Mouse (Mus musculus) hematopoietic stem cell, adult 5-6 weeks (primary cell): Measurements from ENCODE around the gene Phf7. TPM values are rescaled to one million over a fixed set of nuclear protein-coding genes. Genes with fewer than 3 reads are reported as not detected.
A peak's percentile ranks its signal among the peaks of the same experiment; 100 is the strongest.

Source experiments
- ATAC-seq, 2 experiments: fragments of 125-278 bp in 1 of 2; replicated peaks in 1 of 2; 2 replicates each; pipeline ENCODE4 v1.8.0; 2016 to 2017; ENCODE audit warnings: inconsistent platforms in 2 of 2, mild to moderate bottlenecking in 2 of 2, moderate number of reproducible peaks in 2 of 2, low read depth in 1 of 2, moderate TSS enrichment in 1 of 2; ENCODE audit not compliant: low FRiP score in 2 of 2, poor library complexity in 2 of 2, severe bottlenecking in 2 of 2, insufficient read depth in 1 of 2, low TSS enrichment in 1 of 2
- total RNA-seq: library from RNA; stranded (forward); fragments of 172-1452, 232-1000 nt; gene quantifications from 2 replicates; pipeline ENCODE4 v1.2.3, GENCODE M21; 2017

Phf7 gene
- total RNA-seq, 1 experiment from 2014 or later = 14.6 TPM

DNA sequence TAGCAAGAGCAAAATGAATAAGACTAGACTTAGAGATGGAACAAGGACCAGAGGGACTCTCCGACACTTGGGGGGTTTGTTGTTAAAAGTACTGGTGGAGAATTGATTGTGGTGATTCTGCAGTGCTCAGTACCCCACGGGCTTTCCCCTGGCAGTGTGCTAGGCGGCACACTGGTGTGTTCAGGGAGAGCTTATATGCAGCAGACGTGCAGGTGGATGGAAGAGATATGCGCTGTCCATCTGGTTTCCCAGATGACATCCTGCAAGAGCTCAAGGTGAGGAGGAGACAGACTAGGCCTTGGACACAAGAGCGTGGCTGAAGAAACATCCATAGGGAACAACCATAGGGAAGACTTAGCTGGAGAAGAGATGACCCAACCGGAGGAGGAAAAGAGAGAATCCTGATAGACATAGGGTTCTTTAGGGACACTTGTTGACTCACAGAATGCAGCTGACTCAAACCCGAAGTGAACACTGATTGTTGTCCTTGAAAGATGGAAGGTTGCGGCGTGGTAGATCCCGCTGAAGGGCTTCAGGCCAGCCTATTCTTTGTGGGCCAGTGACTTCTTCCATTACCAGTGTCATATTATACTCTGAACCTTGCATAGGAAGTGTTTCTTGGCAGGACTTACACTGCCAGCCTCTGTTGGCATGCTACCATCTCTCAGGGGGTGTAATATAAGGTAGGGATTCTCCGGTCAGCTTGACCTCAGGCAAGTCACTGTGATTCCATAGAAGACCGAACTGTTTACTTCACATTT, 43.9 kb downstream of the Phf7 start:
- ATAC-seq = peak in 1 of 2 experiments; percentile 16; a peak in 1 of 4 replicates

- ATAC-seq = peak; percentile 77 to 78
These were observed 44.6 kb downstream of the Phf7 start for GRCm38 (mm10) chr14:31206472-31206981.

- peak in 1 of 2 experiments; percentile 9; a peak in 1 of 4 replicates for ATAC-seq
These were observed 45.3 kb downstream of the Phf7 start for GRCm38 (mm10) chr14:31205562-31206467.

DNA sequence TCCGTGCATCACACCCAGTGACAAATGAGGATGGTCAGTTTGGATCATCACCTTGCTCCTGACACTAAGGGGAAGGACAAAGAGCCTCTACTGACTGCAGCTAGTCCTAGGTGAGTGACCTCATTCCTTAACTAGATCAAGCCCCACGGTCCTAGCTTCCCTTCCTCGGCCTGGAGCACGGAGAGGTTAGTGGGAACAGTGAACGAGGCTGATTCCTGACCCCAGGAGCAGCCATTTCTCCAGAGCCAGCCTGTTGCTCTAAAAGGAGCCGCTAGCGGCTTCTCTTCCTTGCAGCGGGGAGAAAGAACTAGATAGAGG, 45.9 kb downstream of the Phf7 start:
- no peak for ATAC-seq

GRCm38 (mm10) chr14:31204844-31205243, 46.3 kb downstream of the Phf7 start:
- no peak for ATAC-seq

DNA sequence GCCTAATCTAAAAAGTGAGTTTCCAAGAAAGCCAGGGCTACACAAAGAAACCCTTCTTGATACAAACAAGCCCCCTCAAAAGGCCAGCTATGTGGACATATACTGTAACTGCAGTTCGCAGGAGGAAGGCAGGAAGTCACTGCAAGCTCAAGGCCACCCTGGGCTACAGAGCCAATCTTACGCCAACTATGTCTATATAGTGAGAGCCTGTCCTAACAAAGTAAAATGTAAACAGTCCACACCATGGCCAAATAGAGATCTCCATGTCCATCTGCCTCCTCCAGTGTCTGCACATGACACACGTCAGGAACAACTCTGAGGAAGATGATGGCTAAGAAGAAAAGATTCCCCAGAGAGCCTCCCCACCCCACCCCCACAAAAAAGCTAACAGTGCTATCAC, 51.1 kb downstream of the Phf7 start:
- ATAC-seq = no peak

DNA sequence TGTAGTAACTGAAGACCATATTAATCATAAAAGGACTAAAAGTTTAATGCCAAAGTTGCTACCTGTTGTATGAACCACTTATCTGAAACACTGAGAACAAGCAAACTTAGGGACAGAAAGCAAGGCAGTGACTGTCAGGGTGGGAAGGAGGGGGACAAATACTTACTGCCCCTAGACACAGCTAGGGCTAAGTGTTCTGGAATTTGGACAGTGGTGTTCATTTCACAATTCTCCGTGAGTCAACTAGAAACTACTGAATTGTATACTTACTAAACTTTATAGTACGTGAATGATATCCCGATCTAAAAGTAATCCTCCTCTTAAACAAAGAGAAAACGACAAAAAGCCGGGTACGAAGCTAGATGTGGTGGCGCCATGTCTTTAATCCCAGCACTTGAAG, 51.5 kb downstream of the Phf7 start:
- ATAC-seq = no peak

- no peak for ATAC-seq
These were observed 53.3 kb downstream of the Phf7 start for GRCm38 (mm10) chr14:31197547-31198516.

- peak; percentile 49 to 55; a peak in 2 of 4 replicates for ATAC-seq
These were observed 55.1 kb downstream of the Phf7 start for GRCm38 (mm10) chr14:31195968-31196367.

DNA sequence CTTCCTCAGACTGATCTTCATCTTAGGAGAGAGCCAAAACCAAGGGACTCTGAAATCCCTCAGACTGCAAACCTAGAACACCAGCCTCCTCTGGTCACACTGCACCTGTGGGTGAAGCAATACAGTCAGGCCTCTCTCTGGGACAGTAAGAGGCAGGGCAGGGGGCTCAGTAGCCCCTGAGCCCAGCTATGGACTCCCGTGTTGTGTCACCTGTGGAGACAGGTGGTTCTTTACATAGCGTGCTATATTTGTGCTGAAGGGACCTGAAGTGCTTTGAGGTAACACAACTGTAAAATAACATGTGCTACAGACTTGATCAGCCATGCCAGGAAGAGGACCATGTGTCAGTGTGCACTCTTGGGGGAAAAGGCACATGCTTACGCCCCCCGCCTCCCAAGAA, 55.6 kb downstream of the Phf7 start:
- ATAC-seq = no peak

DNA sequence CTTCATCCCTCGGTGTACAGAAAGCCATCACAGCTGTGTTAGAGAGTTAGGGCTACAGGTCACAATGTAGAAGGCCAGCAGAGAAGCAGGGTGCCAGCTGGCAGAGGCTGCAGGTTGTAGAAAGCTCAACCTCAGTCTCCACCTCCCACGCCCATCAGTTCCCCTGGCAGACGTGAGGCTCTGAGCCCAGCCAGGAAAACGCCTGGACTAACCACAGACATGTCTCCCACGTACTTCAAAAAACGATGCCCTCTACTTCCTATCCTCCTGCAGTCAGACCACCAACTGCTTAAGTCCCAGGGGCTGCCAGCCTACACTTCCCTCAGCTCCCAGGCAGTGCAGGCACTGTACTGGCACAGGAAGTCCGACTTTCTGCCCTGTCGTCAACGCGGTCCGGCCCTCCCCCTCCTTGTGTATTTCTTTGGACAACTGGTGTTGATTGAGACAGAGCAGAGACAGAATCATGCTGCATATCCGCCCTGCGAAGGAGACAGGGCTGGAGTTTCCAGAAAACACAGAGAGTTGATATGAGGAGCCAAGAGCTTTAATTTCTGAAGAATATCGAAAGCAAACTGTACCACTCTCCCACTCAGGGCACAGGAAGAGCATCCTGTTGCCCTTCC, 56.1 kb downstream of the Phf7 start:
- peak; percentile 73 to 76 for ATAC-seq

GRCm38 (mm10) chr14:31194441-31194840, 56.7 kb downstream of the Phf7 start:
- ATAC-seq = no peak

- no peak for ATAC-seq
These were observed 57.3 kb downstream of the Phf7 start for GRCm38 (mm10) chr14:31193791-31194190.

- ATAC-seq = no peak
These were observed 59.2 kb downstream of the Phf7 start for GRCm38 (mm10) chr14:31191936-31192335.

- no peak; a peak in 1 of 4 replicates for ATAC-seq
These were observed 61.8 kb downstream of the Phf7 start for GRCm38 (mm10) chr14:31189348-31189747.

DNA sequence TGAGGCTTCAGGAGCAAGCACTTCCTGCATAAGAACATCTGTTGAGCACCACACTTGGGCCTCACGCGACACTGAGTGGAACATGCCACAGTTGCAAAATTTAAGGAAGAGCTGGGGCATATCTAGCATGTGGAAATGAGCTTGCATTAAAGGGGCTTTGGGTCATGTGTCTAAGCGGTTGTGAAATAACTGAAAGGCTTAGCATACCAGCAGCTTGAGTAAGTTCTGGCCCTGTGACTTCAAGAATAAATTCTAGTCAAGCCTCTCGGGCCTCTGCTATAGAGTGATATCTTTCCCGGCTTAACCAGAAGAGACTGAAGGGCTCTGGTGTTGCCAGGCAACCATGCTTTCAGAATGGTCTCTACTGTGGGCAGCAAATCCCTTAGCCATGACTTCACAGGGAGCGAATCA, 62.3 kb downstream of the Phf7 start:
- peak in 1 of 2 experiments; percentile 46; a peak in 1 of 4 replicates for ATAC-seq
